Mouse (Mus musculus) yolk sac, embryonic 10.5 days (tissue): ENCODE measurements around the gene Agpat1.

Experiments
- DNase-seq: peaks from one replicate; pipeline ENCODE4 v3.0.0-alpha.2; 2017; ENCODE audit warnings: low spot score

Agpat1 gene

GRCm38 (mm10) chr17:34604061-34604508 lies at the start of gene Agpat1:
Gene Agpat1 (plus strand): TSS chr17:34604262.
- no peak for DNase-seq

- DNase-seq, result peak; percentile 50
Measured at GRCm38 (mm10) chr17:34555483-34555882, 48.6 kb upstream of the Agpat1 start.

- no peak for DNase-seq
Measured at GRCm38 (mm10) chr17:34556406-34556805, 47.7 kb upstream of the Agpat1 start.

- DNase-seq, result no peak
Measured at GRCm38 (mm10) chr17:34557411-34557810, 46.7 kb upstream of the Agpat1 start.

GRCm38 (mm10) chr17:34559116-34559515 lies 44.9 kb upstream of the Agpat1 start:
- DNase-seq, result no peak

- no peak for DNase-seq
Measured at GRCm38 (mm10) chr17:34559895-34560294, 44.2 kb upstream of the Agpat1 start.

- no peak for DNase-seq
Measured at GRCm38 (mm10) chr17:34560438-34560837, 43.6 kb upstream of the Agpat1 start.

- DNase-seq, result no peak
Measured at GRCm38 (mm10) chr17:34561200-34561599, 42.9 kb upstream of the Agpat1 start.

GRCm38 (mm10) chr17:34562595-34562994 lies 41.5 kb upstream of the Agpat1 start:
- DNase-seq, result no peak

- DNase-seq, result no peak
Measured at GRCm38 (mm10) chr17:34563354-34563753, 40.7 kb upstream of the Agpat1 start.

- no peak for DNase-seq
Measured at GRCm38 (mm10) chr17:34564003-34564421, 40.0 kb upstream of the Agpat1 start, which contains the start of gene Notch4. Gene Notch4 (plus strand): TSS chr17:34564268.

GRCm38 (mm10) chr17:34564796-34565195 lies 39.3 kb upstream of the Agpat1 start:
- DNase-seq, result no peak

- DNase-seq, result no peak
Measured at GRCm38 (mm10) chr17:34567311-34567710, 36.8 kb upstream of the Agpat1 start.

- no peak for DNase-seq
Measured at GRCm38 (mm10) chr17:34568421-34568820, 35.6 kb upstream of the Agpat1 start.

GRCm38 (mm10) chr17:34569919-34570318 lies 34.1 kb upstream of the Agpat1 start:
- DNase-seq, result no peak

- no peak for DNase-seq
Measured at GRCm38 (mm10) chr17:34571875-34572274, 32.2 kb upstream of the Agpat1 start.

GRCm38 (mm10) chr17:34572361-34572760 lies 31.7 kb upstream of the Agpat1 start:
- no peak for DNase-seq

- DNase-seq, result no peak
Measured at GRCm38 (mm10) chr17:34576577-34576976, 27.5 kb upstream of the Agpat1 start.

- DNase-seq, result no peak
Measured at GRCm38 (mm10) chr17:34578070-34578469, 26.0 kb upstream of the Agpat1 start.

- no peak for DNase-seq
Measured at GRCm38 (mm10) chr17:34582528-34582927, 21.5 kb upstream of the Agpat1 start.

- no peak for DNase-seq
Measured at GRCm38 (mm10) chr17:34583397-34583796, 20.7 kb upstream of the Agpat1 start.

GRCm38 (mm10) chr17:34583819-34584218 lies 20.2 kb upstream of the Agpat1 start:
- no peak for DNase-seq

GRCm38 (mm10) chr17:34585121-34585520 lies 18.9 kb upstream of the Agpat1 start:
- no peak for DNase-seq

- no peak for DNase-seq
Measured at GRCm38 (mm10) chr17:34585877-34586771, 17.9 kb upstream of the Agpat1 start.
